ENCODE assay signal across 10 mouse cellular contexts in the genomic region with DNA sequence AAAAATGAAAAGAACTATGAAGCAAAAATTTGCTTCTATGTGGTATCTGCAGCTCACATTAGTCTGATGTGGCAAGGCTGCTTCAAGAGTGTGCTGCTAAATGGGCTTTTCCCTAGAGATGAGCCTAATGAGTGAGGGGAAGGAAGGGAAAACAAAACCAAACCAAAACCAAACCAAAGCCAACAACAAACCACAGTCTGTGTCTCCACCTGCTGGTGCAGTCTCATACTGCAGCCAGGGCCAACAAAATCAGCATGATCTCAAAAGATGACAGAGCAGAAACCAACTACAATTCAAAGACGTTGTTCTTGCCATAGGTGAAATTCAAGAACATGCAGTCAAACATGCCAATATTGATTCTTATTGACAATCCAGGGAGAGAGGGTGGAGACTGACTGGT. TPM values are rescaled to one million over a fixed set of nuclear protein-coding genes. Genes with fewer than 3 reads are reported as not detected.
DNase-seq lines count a peak whose midpoint lies in the region; ATAC-seq and TF ChIP-seq lines count a peak whose summit lies in the region.
"Had no signal": no experiment of that assay in that cellular context is flagged by ENCODE, and none has a peak within 500 bp of the region (broad histone marks: within the 10 kb centered on the region; RNA-seq: fewer than 3 reads in every experiment).

No protein-coding gene starts in this region.

- DNase-seq in kidney, adult 18-20 months, result peak; percentile 63
- peak; percentile 75 for DNase-seq in MEL (ENCODE audit: low read depth, low spot score)
- DNase-seq in cerebellum, adult 9-11 months, result peak; percentile 36
- peak; percentile 37 to 64 for DNase-seq in heart, postnatal 14 days
- peak; percentile 51 for DNase-seq in left cerebral cortex, postnatal 4 days
- peak; percentile 35 for DNase-seq in ovary, postnatal 36 days (ENCODE audit: low spot score)

- no peaks in the 10 kb centered on the region for H3K9me3 ChIP-seq in kidney, embryonic 14.5 days (ENCODE audit: control insufficient read depth, low read length)
- no peaks in the 10 kb centered on the region for H3K9me3 ChIP-seq in MEL (replicated peaks; ENCODE audit: insufficient read depth, low read length)
- H3K9me3 ChIP-seq: neural tube, embryonic 13.5 days had no signal

- H3K9ac ChIP-seq in kidney, embryonic 14.5 days (ENCODE audit: low read depth, low read length), result no peak overlapping the region
- no peak overlapping the region for H3K9ac ChIP-seq in MEL (ENCODE audit: control insufficient read depth, low read depth, low read length, poor library complexity, severe bottlenecking)
- H3K9ac ChIP-seq: neural tube, embryonic 13.5 days had no signal

- no peak overlapping the region for H3K4me2 ChIP-seq in kidney, embryonic 14.5 days (replicated peaks; ENCODE audit: low read depth, low read length)
- H3K4me2 ChIP-seq: neural tube, embryonic 13.5 days had no signal

- 65% methylated on average over 1 of the region's 1 CpGs for WGBS in kidney, embryonic 14.5 days

- no peak for TF ChIP-seq POLR2A in MEL (IDR thresholded peaks at IDR 0.05; ENCODE audit: control insufficient read depth in 1 of 2, insufficient read depth in 1 of 2, low read depth in 1 of 2, low read length in 2 of 2, poor library complexity in 1 of 2)

- H3K27me3 ChIP-seq in kidney, embryonic 14.5 days (ENCODE audit: control insufficient read depth, insufficient read depth, low read length), result no peaks in the 10 kb centered on the region
- H3K27me3 ChIP-seq in MEL (ENCODE audit: control insufficient read depth in 1 of 2, insufficient read depth in 2 of 2, low read length in 2 of 2), result no peaks in the 10 kb centered on the region
- H3K27me3 ChIP-seq: neural tube, embryonic 13.5 days had no signal

- no peak for TF ChIP-seq EP300 in MEL (IDR thresholded peaks at IDR 0.05; ENCODE audit: low read depth in 1 of 2, low read length in 2 of 2)

- H3K4me1 ChIP-seq in kidney, embryonic 14.5 days (ENCODE audit: control insufficient read depth, insufficient read depth, low read length), result no peaks in the 10 kb centered on the region
- no peaks in the 10 kb centered on the region for H3K4me1 ChIP-seq in MEL (ENCODE audit: control insufficient read depth in 1 of 2, insufficient read depth in 2 of 2, low read length in 2 of 2)
- H3K4me1 ChIP-seq: neural tube, embryonic 13.5 days had no signal

- no peak overlapping the region for H3K27ac ChIP-seq in kidney, embryonic 14.5 days (ENCODE audit: low read depth, low read length)
- no peak overlapping the region for H3K27ac ChIP-seq in MEL (ENCODE audit: control insufficient read depth, low read depth, low read length)
- H3K27ac ChIP-seq: neural tube, embryonic 13.5 days had no signal

- peak; percentile 70 for TF ChIP-seq RAD21 in MEL (IDR thresholded peaks at IDR 0.05; ENCODE audit: low read depth, low read length)

- intact Hi-C loops in heart, postnatal 14 days (cut with DNase I), result loop anchor here (10.0 kb wide), 1 partner anchor 540 kb away; no protein-coding TSS in a partner anchor
- intact Hi-C loops in left cerebral cortex, postnatal 4 days (cut with DNase I), result loop anchor here (10.0 kb wide), 1 partner anchor 1830 kb away; the partner anchor contains the start of genes Gm15155 and Ptchd1

- no peaks in the 10 kb centered on the region; the same call in 1 of the 2 replicates for H3K79me2 ChIP-seq in MEL (ENCODE audit: control insufficient read depth, insufficient read depth, low read length, poor library complexity)

- H3K36me3 ChIP-seq in kidney, embryonic 14.5 days (ENCODE audit: control insufficient read depth, insufficient read depth, low read length), result no peaks in the 10 kb centered on the region; the same call in 1 of the 2 replicates
- H3K36me3 ChIP-seq in MEL (ENCODE audit: control insufficient read depth in 1 of 2, insufficient read depth in 2 of 2, low read length in 2 of 2), result peaks cover 0 to 22% of the 10 kb centered on the region in 2 experiments; a peak in 2 of 4 replicates
- H3K36me3 ChIP-seq: neural tube, embryonic 13.5 days had no signal

- no peak for ATAC-seq in kidney, embryonic 14.5 days (ENCODE audit: low FRiP score, low TSS enrichment)
- no peak for ATAC-seq in erythroid progenitor cell, adult 5-6 weeks (replicated peaks; ENCODE audit: low FRiP score, poor library complexity, severe bottlenecking)

- TF ChIP-seq CTCF in MEL (IDR thresholded peaks at IDR 0.05 in 2 of 3, conservative IDR thresholded peaks at IDR 0.05 in 1 of 3; ENCODE audit: control insufficient read depth in 1 of 3, insufficient read depth in 1 of 3, low read depth in 2 of 3, low read length in 3 of 3, poor library complexity in 1 of 3, severe bottlenecking in 1 of 3), result peak; percentile 70 to 86 (median 85)

- H3K4me3 ChIP-seq in kidney, embryonic 14.5 days (ENCODE audit: low read length), result no peak overlapping the region
- H3K4me3 ChIP-seq in MEL (ENCODE audit: control insufficient read depth in 1 of 2, insufficient read depth in 1 of 2, low read depth in 2 of 2, low read length in 2 of 2), result no peak overlapping the region
- H3K4me3 ChIP-seq: erythroblast, embryonic 14.5 days; neural tube, embryonic 13.5 days had no signal

TF ChIP-seq in MEL, 35 proteins besides CTCF, POLR2A, EP300 and RAD21:
- TF ChIP-seq SMC3 (IDR thresholded peaks at IDR 0.05; ENCODE audit: low read depth, low read length) (peak; percentile 74), E2F4 (IDR thresholded peaks at IDR 0.05; ENCODE audit: borderline replicate concordance, low read depth, low read length) (no peak), ZC3H11A (IDR thresholded peaks at IDR 0.05; ENCODE audit: low read depth, low read length) (peak; percentile 50)

RNA-seq across cellular contexts. Expression of gene Sms, which starts 37.7 kb away (rescaled TPM):
- polyA plus RNA-seq in kidney, embryonic 14.5 days (2014; fragmentation: Nextera tagmentation; extraction: Ambion mirVana), result 77.7 and 80.9 TPM in 2 replicates
- total RNA-seq in MEL (2012; rRNA removed), result 102 and 137 TPM in 2 replicates
- polyA plus RNA-seq in MEL (2012; ENCODE audit: insufficient read depth in 1 of 2, insufficient read length in 2 of 2, low read depth in 1 of 2, low replicate concordance in 2 of 2, missing spikeins in 1 of 2), result 100 to 1,000 TPM; 144 to 681 TPM
- total RNA-seq in heart, postnatal 14 days (2021), result 10 to 100 TPM; 26.0 to 28.9 TPM
- 100 to 1,000 TPM; 119 to 129 TPM for total RNA-seq in left cerebral cortex, postnatal 4 days (2021)
- 7.6 and 12.6 TPM in 2 replicates for total RNA-seq in erythroid progenitor cell, adult 5-6 weeks (2015; ENCODE audit: low replicate concordance)
- 4.7 TPM in 1 of 2 replicates, not detected in the other for total RNA-seq in erythroid progenitor cell, adult 5-6 weeks (2017; ENCODE audit: low replicate concordance)

RNA-seq across cellular contexts. Expression of gene Phex, which starts 39.3 kb away (rescaled TPM):
- polyA plus RNA-seq in kidney, embryonic 14.5 days (2014; fragmentation: Nextera tagmentation; extraction: Ambion mirVana), result 0.22 and 0.33 TPM in 2 replicates
- total RNA-seq in MEL (2012; rRNA removed), result 0.03 and 0.12 TPM in 2 replicates
- under 1 TPM in 1 of 2 experiments, not detected in 1; 0.01 TPM for polyA plus RNA-seq in MEL (2012; ENCODE audit: insufficient read depth in 1 of 2, insufficient read length in 2 of 2, low read depth in 1 of 2, low replicate concordance in 2 of 2, missing spikeins in 1 of 2)
- total RNA-seq in heart, postnatal 14 days (2021), result under 1 TPM; 0.07 to 0.10 TPM
- 1 to 10 TPM in 1 of 2 experiments, under 1 TPM in 1; 0.64 to 1.1 TPM for total RNA-seq in left cerebral cortex, postnatal 4 days (2021)
- 0.72 TPM in 1 of 2 replicates, not detected in the other for total RNA-seq in erythroid progenitor cell, adult 5-6 weeks (2015; ENCODE audit: low replicate concordance)
- total RNA-seq in erythroid progenitor cell, adult 5-6 weeks (2017; ENCODE audit: low replicate concordance), result not detected in 2 replicates
- polyA plus RNA-seq: erythroblast, embryonic 14.5 days had no signal
